Mouse (Mus musculus): ENCODE measurements around the gene Gm11437. TPM values are rescaled to one million over a fixed set of nuclear protein-coding genes. Genes with fewer than 3 reads are reported as not detected.

The Gm11437 gene
- polyA plus RNA-seq, 1 experiment from 2014 or later: not detected

Other genes starting within 250 kb of the Gm11437 start
- gene Ddx52, start 225.4 kb downstream of the Gm11437 start, polyA plus RNA-seq (2016; fragmentation: Nextera tagmentation; extraction: Ambion mirVana): 32.9 and 38.4 TPM in 2 replicates
- gene Synrg, start 203.0 kb downstream of the Gm11437 start, polyA plus RNA-seq (2016; fragmentation: Nextera tagmentation; extraction: Ambion mirVana): 26.3 and 27.9 TPM in 2 replicates
- 10.9 and 12.4 TPM in 2 replicates for gene Dusp14, start 98.2 kb downstream of the Gm11437 start, polyA plus RNA-seq (2016; fragmentation: Nextera tagmentation; extraction: Ambion mirVana)
- 29.9 and 31.3 TPM in 2 replicates for gene Tada2a, start 37.9 kb downstream of the Gm11437 start, polyA plus RNA-seq (2016; fragmentation: Nextera tagmentation; extraction: Ambion mirVana)
- gene Acaca, start 37.8 kb downstream of the Gm11437 start, polyA plus RNA-seq (2016; fragmentation: Nextera tagmentation; extraction: Ambion mirVana): 24.8 and 29.0 TPM in 2 replicates

Data from neural tube, embryonic 12.5 days (tissue).